Mouse (Mus musculus): ENCODE results near the gene Ikzf3. TPM values are rescaled to one million over a fixed set of nuclear protein-coding genes. Genes with fewer than 3 reads are reported as not detected.
A peak's percentile ranks its signal among the peaks of the same experiment; 100 is the strongest.

The Ikzf3 gene
- polyA plus RNA-seq, 1 experiment from 2014 or later: not detected

DNA sequence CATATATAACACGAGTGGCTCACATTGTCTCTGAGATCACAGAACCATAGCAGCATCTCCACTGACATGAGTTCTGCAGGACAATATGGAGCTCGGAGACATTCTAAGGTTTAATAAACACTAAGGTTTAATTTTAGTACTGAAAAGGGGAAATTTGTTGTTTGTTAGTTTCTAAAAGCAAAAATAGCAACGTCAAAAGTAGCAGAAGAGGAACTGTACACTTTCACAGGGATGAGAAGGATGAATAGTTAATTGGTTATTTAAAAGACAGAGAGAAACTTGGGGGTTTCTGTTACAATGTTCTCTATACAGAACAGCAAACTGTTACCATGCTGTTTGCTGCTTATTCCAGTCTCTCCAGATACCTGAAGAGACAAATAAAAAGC lies 1.5 kb upstream of the Ikzf3 start:
- Histone ChIP-seq H3K27ac (replicated peaks in 1 of 2; ENCODE audit: control insufficient read depth in 1 of 2, insufficient read depth in 1 of 2, low read depth in 2 of 2, low read length in 2 of 2) (no peak overlapping the region), H3K9me3 (ENCODE audit: control insufficient read depth, low read length) (no peaks in the 10 kb centered on the region), H3K4me2 (ENCODE audit: low read length) (no peak overlapping the region), H3K27me3 (ENCODE audit: control insufficient read depth, insufficient read depth, low read length) (peaks cover 75% of the 10 kb centered on the region), H3K4me1 (ENCODE audit: control insufficient read depth in 2 of 2, insufficient read depth in 2 of 2, low read length in 2 of 2) (peaks cover 6 to 14% of the 10 kb centered on the region in 2 experiments; a peak in 3 of 4 replicates), H3K4me3 (ENCODE audit: control insufficient read depth in 1 of 2, insufficient read depth in 1 of 2, low read depth in 1 of 2, low read length in 2 of 2) (no peak overlapping the region), H3K36me3 (ENCODE audit: control insufficient read depth, insufficient read depth, low read length) (no peaks in the 10 kb centered on the region), H3K9ac (ENCODE audit: low read length) (no peak overlapping the region)
- 55% methylated on average over 3 of the region's 3 CpGs for WGBS
- ATAC-seq (ENCODE audit: insufficient number of reproducible peaks, insufficient read depth, low FRiP score, low read depth): no peak

- H3K27ac ChIP-seq (replicated peaks in 1 of 2; ENCODE audit: control insufficient read depth in 1 of 2, insufficient read depth in 1 of 2, low read depth in 2 of 2, low read length in 2 of 2): no peak overlapping the region
- H3K4me3 ChIP-seq (ENCODE audit: control insufficient read depth in 1 of 2, insufficient read depth in 1 of 2, low read depth in 1 of 2, low read length in 2 of 2): no peak overlapping the region
- H3K36me3 ChIP-seq (ENCODE audit: control insufficient read depth, insufficient read depth, low read length): no peaks in the 10 kb centered on the region
- ATAC-seq (ENCODE audit: insufficient number of reproducible peaks, insufficient read depth, low FRiP score, low read depth): no peak
- H3K27me3 ChIP-seq (ENCODE audit: control insufficient read depth, insufficient read depth, low read length): peaks cover 75% of the 10 kb centered on the region
- 44% methylated on average over 12 of the region's 12 CpGs for WGBS
- H3K4me2 ChIP-seq (ENCODE audit: low read length): no peak overlapping the region
- peaks cover 6 to 12% of the 10 kb centered on the region in 2 experiments; a peak in 3 of 4 replicates for H3K4me1 ChIP-seq (ENCODE audit: control insufficient read depth in 2 of 2, insufficient read depth in 2 of 2, low read length in 2 of 2)
- no peak overlapping the region for H3K9ac ChIP-seq (ENCODE audit: low read length)
- no peaks in the 10 kb centered on the region for H3K9me3 ChIP-seq (ENCODE audit: control insufficient read depth, low read length)
Observed at GRCm38 (mm10) chr11:98546529-98547307, 887 bp upstream of the Ikzf3 start.

DNA sequence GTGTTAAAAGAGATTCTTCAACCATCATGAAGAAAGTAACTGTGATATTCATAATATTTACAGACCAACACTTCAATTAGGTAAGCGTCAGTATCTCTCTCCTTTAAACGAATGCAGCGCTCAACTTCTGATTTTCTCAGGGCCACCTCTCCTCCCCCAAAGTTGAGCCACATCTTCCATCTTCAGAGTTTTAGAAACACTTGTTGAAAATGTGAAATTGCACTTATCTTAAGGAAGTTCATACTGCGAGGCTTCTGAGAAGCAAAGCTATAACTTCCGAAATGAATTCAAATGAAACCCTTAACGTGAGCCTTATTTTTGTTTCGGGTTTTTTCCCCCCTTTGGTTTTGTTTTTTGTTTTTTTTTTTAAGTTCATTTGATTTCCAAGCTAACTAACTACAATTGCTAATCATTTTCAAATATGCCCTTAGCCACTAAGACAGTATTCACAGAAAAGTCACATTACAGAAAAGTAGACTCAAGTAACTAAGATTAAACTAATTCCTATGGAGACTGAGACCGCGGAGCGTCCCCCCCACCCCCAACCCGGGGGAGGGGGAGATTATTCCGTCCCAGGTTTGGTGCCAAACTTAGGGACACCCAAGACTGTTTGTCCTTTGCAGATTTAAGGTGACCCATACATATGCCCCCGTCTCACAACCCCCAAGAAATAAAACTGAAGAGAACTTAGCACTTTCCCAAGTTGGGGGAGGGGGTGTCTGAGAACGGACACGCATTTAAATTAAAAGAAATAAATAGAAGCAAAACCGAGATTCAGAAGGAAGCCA lies 747 bp downstream of the Ikzf3 start:
- Histone ChIP-seq H3K9me3 (ENCODE audit: control insufficient read depth, low read length) (no peaks in the 10 kb centered on the region), H3K27ac (replicated peaks in 1 of 2; ENCODE audit: control insufficient read depth in 1 of 2, insufficient read depth in 1 of 2, low read depth in 2 of 2, low read length in 2 of 2) (no peak overlapping the region), H3K36me3 (ENCODE audit: control insufficient read depth, insufficient read depth, low read length) (no peaks in the 10 kb centered on the region), H3K4me2 (ENCODE audit: low read length) (peak overlapping the region; percentile 86), H3K27me3 (ENCODE audit: control insufficient read depth, insufficient read depth, low read length) (peaks cover 70% of the 10 kb centered on the region), H3K4me1 (ENCODE audit: control insufficient read depth in 2 of 2, insufficient read depth in 2 of 2, low read length in 2 of 2) (peaks cover 0 to 4% of the 10 kb centered on the region in 2 experiments; a peak in 2 of 4 replicates), H3K9ac (ENCODE audit: low read length) (peak overlapping the region; percentile 59; the same call in 1 of the 2 replicates), H3K4me3 (ENCODE audit: control insufficient read depth in 1 of 2, insufficient read depth in 1 of 2, low read depth in 1 of 2, low read length in 2 of 2) (peak overlapping the region; percentile 48)
- whole genome bisulfite sequencing: 3% methylated on average over 16 of the region's 16 CpGs
- no peak for ATAC-seq (ENCODE audit: insufficient number of reproducible peaks, insufficient read depth, low FRiP score, low read depth)

GRCm38 (mm10) chr11:98543414-98543813 lies 2.4 kb downstream of the Ikzf3 start:
- Histone ChIP-seq H3K36me3 (ENCODE audit: control insufficient read depth, insufficient read depth, low read length) (no peaks in the 10 kb centered on the region), H3K27ac (replicated peaks in 1 of 2; ENCODE audit: control insufficient read depth in 1 of 2, insufficient read depth in 1 of 2, low read depth in 2 of 2, low read length in 2 of 2) (no peak overlapping the region), H3K4me2 (ENCODE audit: low read length) (no peak overlapping the region), H3K9me3 (ENCODE audit: control insufficient read depth, low read length) (no peaks in the 10 kb centered on the region), H3K4me3 (ENCODE audit: control insufficient read depth in 1 of 2, insufficient read depth in 1 of 2, low read depth in 1 of 2, low read length in 2 of 2) (no peak overlapping the region), H3K27me3 (ENCODE audit: control insufficient read depth, insufficient read depth, low read length) (peaks cover 54% of the 10 kb centered on the region), H3K4me1 (ENCODE audit: control insufficient read depth in 2 of 2, insufficient read depth in 2 of 2, low read length in 2 of 2) (peaks cover 0 to 4% of the 10 kb centered on the region in 2 experiments; a peak in 2 of 4 replicates), H3K9ac (ENCODE audit: low read length) (no peak overlapping the region)
- ATAC-seq (ENCODE audit: insufficient number of reproducible peaks, insufficient read depth, low FRiP score, low read depth): no peak
- WGBS: 69% methylated on average over 1 of the region's 1 CpGs

- ATAC-seq (ENCODE audit: insufficient number of reproducible peaks, insufficient read depth, low FRiP score, low read depth): no peak
- no peak overlapping the region for H3K27ac ChIP-seq (replicated peaks in 1 of 2; ENCODE audit: control insufficient read depth in 1 of 2, insufficient read depth in 1 of 2, low read depth in 2 of 2, low read length in 2 of 2)
- WGBS: 72% methylated on average over 8 of the region's 8 CpGs
- no peaks in the 10 kb centered on the region for H3K9me3 ChIP-seq (ENCODE audit: control insufficient read depth, low read length)
- no peaks in the 10 kb centered on the region for H3K36me3 ChIP-seq (ENCODE audit: control insufficient read depth, insufficient read depth, low read length)
- H3K4me2 ChIP-seq (ENCODE audit: low read length): no peak overlapping the region
- no peak overlapping the region for H3K9ac ChIP-seq (ENCODE audit: low read length)
- peaks cover 46% of the 10 kb centered on the region for H3K27me3 ChIP-seq (ENCODE audit: control insufficient read depth, insufficient read depth, low read length)
- peaks cover 0 to 4% of the 10 kb centered on the region in 2 experiments; a peak in 2 of 4 replicates for H3K4me1 ChIP-seq (ENCODE audit: control insufficient read depth in 2 of 2, insufficient read depth in 2 of 2, low read length in 2 of 2)
- no peak overlapping the region for H3K4me3 ChIP-seq (ENCODE audit: control insufficient read depth in 1 of 2, insufficient read depth in 1 of 2, low read depth in 1 of 2, low read length in 2 of 2)
Observed at GRCm38 (mm10) chr11:98542553-98542952, 3.3 kb downstream of the Ikzf3 start.

DNA sequence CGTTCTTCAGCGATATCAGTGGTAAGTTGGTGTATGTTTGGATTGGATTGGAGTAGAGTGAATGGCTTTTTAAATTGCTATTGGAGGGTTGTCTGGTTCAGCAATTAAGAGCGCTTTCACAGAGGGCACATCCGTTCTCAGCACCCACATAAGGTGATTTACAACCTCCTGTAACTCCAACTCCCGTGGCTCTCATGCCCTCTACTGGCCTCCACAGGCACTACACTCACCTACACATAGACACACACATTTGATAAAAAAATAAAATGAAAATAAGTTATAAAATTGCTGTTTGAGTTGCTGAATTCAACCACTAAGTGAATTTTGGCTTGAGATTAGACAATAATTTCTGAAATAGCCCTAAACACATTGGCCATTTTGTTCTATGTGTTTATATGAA lies 5.5 kb downstream of the Ikzf3 start:
- H3K4me1 ChIP-seq (ENCODE audit: control insufficient read depth in 2 of 2, insufficient read depth in 2 of 2, low read length in 2 of 2): peaks cover 0 to 2% of the 10 kb centered on the region in 2 experiments; a peak in 1 of 4 replicates
- peaks cover 23% of the 10 kb centered on the region for H3K27me3 ChIP-seq (ENCODE audit: control insufficient read depth, insufficient read depth, low read length)
- H3K27ac ChIP-seq (replicated peaks in 1 of 2; ENCODE audit: control insufficient read depth in 1 of 2, insufficient read depth in 1 of 2, low read depth in 2 of 2, low read length in 2 of 2): no peak overlapping the region
- no peaks in the 10 kb centered on the region for H3K36me3 ChIP-seq (ENCODE audit: control insufficient read depth, insufficient read depth, low read length)
- no peaks in the 10 kb centered on the region for H3K9me3 ChIP-seq (ENCODE audit: control insufficient read depth, low read length)
- no peak overlapping the region for H3K4me3 ChIP-seq (ENCODE audit: control insufficient read depth in 1 of 2, insufficient read depth in 1 of 2, low read depth in 1 of 2, low read length in 2 of 2)
- ATAC-seq (ENCODE audit: insufficient number of reproducible peaks, insufficient read depth, low FRiP score, low read depth): no peak
- 77% methylated on average over 5 of the region's 5 CpGs for WGBS
- no peak overlapping the region for H3K4me2 ChIP-seq (ENCODE audit: low read length)
- H3K9ac ChIP-seq (ENCODE audit: low read length): no peak overlapping the region

- H3K27ac ChIP-seq (replicated peaks in 1 of 2; ENCODE audit: control insufficient read depth in 1 of 2, insufficient read depth in 1 of 2, low read depth in 2 of 2, low read length in 2 of 2): no peak overlapping the region
- H3K27me3 ChIP-seq (ENCODE audit: control insufficient read depth, insufficient read depth, low read length): peaks cover 6% of the 10 kb centered on the region
- H3K4me2 ChIP-seq (ENCODE audit: low read length): no peak overlapping the region
- no peak overlapping the region for H3K4me3 ChIP-seq (ENCODE audit: control insufficient read depth in 1 of 2, insufficient read depth in 1 of 2, low read depth in 1 of 2, low read length in 2 of 2)
- no peaks in the 10 kb centered on the region for H3K9me3 ChIP-seq (ENCODE audit: control insufficient read depth, low read length)
- no peaks in the 10 kb centered on the region for H3K4me1 ChIP-seq (ENCODE audit: control insufficient read depth in 2 of 2, insufficient read depth in 2 of 2, low read length in 2 of 2)
- no peak overlapping the region for H3K9ac ChIP-seq (ENCODE audit: low read length)
- H3K36me3 ChIP-seq (ENCODE audit: control insufficient read depth, insufficient read depth, low read length): no peaks in the 10 kb centered on the region
- ATAC-seq (ENCODE audit: insufficient number of reproducible peaks, insufficient read depth, low FRiP score, low read depth): no peak
Observed at GRCm38 (mm10) chr11:98537480-98538034, 8.3 kb downstream of the Ikzf3 start.
